Mouse (Mus musculus) MEL (cell line): Measurements from ENCODE around the gene Gm20509.
A peak's percentile ranks its signal among the peaks of the same experiment; 100 is the strongest.

Experiments
- CTCF ChIP-seq, 3 experiments: IDR thresholded peaks in 2 of 3; conservative IDR thresholded peaks in 1 of 3; 2 replicates each; pipeline ENCODE4 v1.5.1; 2011 to 2012; ENCODE audit warnings: low read length in 3 of 3, low read depth in 2 of 3, mild to moderate bottlenecking in 2 of 3, improper control_type of control experiment in 1 of 3, inconsistent platforms in 1 of 3, mixed read lengths in 1 of 3, moderate library complexity in 1 of 3; ENCODE audit not compliant: control insufficient read depth in 1 of 3, insufficient read depth in 1 of 3, poor library complexity in 1 of 3, severe bottlenecking in 1 of 3
- ELF1 ChIP-seq: IDR thresholded peaks from 2 replicates; pipeline ENCODE4 v1.6.1; 2014; ENCODE audit warnings: low read depth, mild to moderate bottlenecking, inconsistent platforms, low read length, improper control_type of control experiment, moderate library complexity
- HCFC1 ChIP-seq: IDR thresholded peaks from 2 replicates; pipeline ENCODE4 v1.6.1; 2012; ENCODE audit warnings: low read depth, mild to moderate bottlenecking, inconsistent platforms, low read length, improper control_type of control experiment, moderate library complexity
- NELFE ChIP-seq: IDR thresholded peaks from 2 replicates; pipeline ENCODE4 v1.6.1; 2011; ENCODE audit warnings: low read depth, low read length, improper control_type of control experiment
- POLR2A ChIP-seq, 2 experiments: IDR thresholded peaks; 2 replicates each; pipeline ENCODE4 v1.6.1; 2011 to 2012; ENCODE audit warnings: low read length in 2 of 2, mild to moderate bottlenecking in 2 of 2, control low read depth in 1 of 2, improper control_type of control experiment in 1 of 2, low read depth in 1 of 2, moderate library complexity in 1 of 2; ENCODE audit not compliant: control insufficient read depth in 1 of 2, insufficient read depth in 1 of 2, poor library complexity in 1 of 2
- SIN3A ChIP-seq: IDR thresholded peaks from 2 replicates; pipeline ENCODE4 v1.6.1; 2012; ENCODE audit warnings: low read length, improper control_type of control experiment, inconsistent platforms
- TAL1 ChIP-seq: IDR thresholded peaks from 2 replicates; pipeline ENCODE4 v1.6.1; 2012; ENCODE audit warnings: mild to moderate bottlenecking, inconsistent platforms, low read length, moderate library complexity, mixed read lengths
- TCF12 ChIP-seq: IDR thresholded peaks from 2 replicates; pipeline ENCODE4 v1.6.1; 2014; ENCODE audit warnings: low read depth, mild to moderate bottlenecking, inconsistent platforms, low read length, improper control_type of control experiment, moderate library complexity

- no peak for TF ChIP-seq POLR2A (IDR thresholded peaks at IDR 0.05; ENCODE audit: control insufficient read depth in 1 of 2, insufficient read depth in 1 of 2, low read depth in 1 of 2, low read length in 2 of 2, poor library complexity in 1 of 2)
- no peak for TF ChIP-seq TAL1
- no peak for TF ChIP-seq TCF12
- TF ChIP-seq ELF1, result no peak
- no peak for TF ChIP-seq NELFE
- TF ChIP-seq CTCF (IDR thresholded peaks at IDR 0.05 in 2 of 3, conservative IDR thresholded peaks at IDR 0.05 in 1 of 3; ENCODE audit: control insufficient read depth in 1 of 3, insufficient read depth in 1 of 3, low read depth in 2 of 3, low read length in 3 of 3, poor library complexity in 1 of 3, severe bottlenecking in 1 of 3), result peak; percentile 52 to 98 (median 96); a peak in 5 of 6 replicates
- TF ChIP-seq HCFC1, result no peak
- peak; percentile 53; the same call in 1 of the 2 replicates for TF ChIP-seq SIN3A
These were observed 10.5 kb upstream of the Gm20509 start for GRCm38 (mm10) chr9:73091747-73092146.
